Mouse (Mus musculus) heart, embryonic 12.5 days (tissue): ENCODE data around the gene Lin37. TPM values are rescaled to one million over a fixed set of nuclear protein-coding genes. Genes with fewer than 3 reads are reported as not detected.

Source experiments
- ATAC-seq: fragments of 200-750 bp; cut with Nextera tagmentation; 2 replicates; pipeline ENCODE4 v1.8.0; 2017; ENCODE audit warnings: moderate TSS enrichment, moderate library complexity; ENCODE audit not compliant: insufficient number of reproducible peaks, low FRiP score
- H3K27ac ChIP-seq: fragments of 300-500 bp; sonication (generic); 2 replicates; pipeline ENCODE4 v1.5.1; 2016; ENCODE audit warnings: mild to moderate bottlenecking, moderate library complexity; ENCODE audit not compliant: poor library complexity, severe bottlenecking
- H3K27me3 ChIP-seq: fragments of 300-500 bp; sonication (generic); replicated peaks from 2 replicates; pipeline ENCODE4 v1.6.1; 2016; ENCODE audit warnings: mild to moderate bottlenecking, moderate library complexity
- H3K36me3 ChIP-seq: fragments of 300-500 bp; sonication (generic); 2 replicates; pipeline ENCODE4 v1.6.1; 2016; ENCODE audit warnings: mild to moderate bottlenecking, moderate library complexity
- H3K4me1 ChIP-seq: fragments of 300-500 bp; sonication (generic); replicated peaks from 2 replicates; pipeline ENCODE4 v1.6.1; 2016; ENCODE audit warnings: mild to moderate bottlenecking
- H3K4me2 ChIP-seq: fragments of 300-500 bp; sonication (generic); 2 replicates; pipeline ENCODE4 v1.6.1; 2016; ENCODE audit warnings: mild to moderate bottlenecking, moderate library complexity
- H3K4me3 ChIP-seq: fragments of 300-500 bp; sonication (generic); 2 replicates; pipeline ENCODE4 v1.5.1; 2016; ENCODE audit warnings: mild to moderate bottlenecking
- H3K9ac ChIP-seq: fragments of 300-500 bp; sonication (generic); 2 replicates; pipeline ENCODE4 v1.6.1; 2016; ENCODE audit warnings: mild to moderate bottlenecking, moderate library complexity
- H3K9me3 ChIP-seq: fragments of 300-500 bp; sonication (generic); replicated peaks from 2 replicates; pipeline ENCODE4 v1.6.1; 2016; ENCODE audit warnings: mild to moderate bottlenecking, moderate library complexity
- WGBS: fragments of 180-500 bp; shearing (Covaris S2); methylation state at CpG from one replicate; pipeline ENCODE4 v1.1.7; 2016; 5-methylcytosine and 5-hydroxymethylcytosine counted together
- polyA plus RNA-seq: library from polyadenylated mRNA; unstranded; fragments of >200 nt; fragmentation: Nextera tagmentation; extraction: Ambion mirVana; gene quantifications from 2 replicates; pipeline ENCODE4 v1.2.1, GENCODE M21; 2016

The Lin37 gene
- 31.1 and 34.8 TPM in 2 replicates for polyA plus RNA-seq

GRCm38 (mm10) chr7:30559443-30559954 lies at the start of gene Lin37:
Gene Lin37, minus strand, starts transcription at chr7:30559838.
- peak within 1 kb of the TSS; percentile 95 for H3K4me2 ChIP-seq
- peak; percentile 83 for ATAC-seq
- WGBS = under 1% methylated on average over 20 of the region's 20 CpGs
- H3K4me3 ChIP-seq = peak within 1 kb of the TSS; percentile 67
- H3K9me3 ChIP-seq = no peaks in the 10 kb centered on the region
- H3K4me1 ChIP-seq = peaks cover 20% of the 10 kb centered on the region
- H3K27me3 ChIP-seq = no peaks in the 10 kb centered on the region
- peak within 1 kb of the TSS; percentile 58 for H3K27ac ChIP-seq
- H3K36me3 ChIP-seq = peaks cover 34% of the 10 kb centered on the region
- H3K9ac ChIP-seq = peak within 1 kb of the TSS; percentile 87

- Histone ChIP-seq H3K36me3 (no peaks in the 10 kb centered on the region), H3K4me1 (peaks cover 9% of the 10 kb centered on the region), H3K9ac (no peak overlapping the region), H3K9me3 (no peaks in the 10 kb centered on the region), H3K4me2 (no peak overlapping the region), H3K27ac (no peak overlapping the region), H3K4me3 (no peak overlapping the region), H3K27me3 (no peaks in the 10 kb centered on the region)
- 53% methylated on average over 16 of the region's 16 CpGs for WGBS
- no peak for ATAC-seq
Measured at GRCm38 (mm10) chr7:30608476-30608875, 48.8 kb upstream of the Lin37 start.

GRCm38 (mm10) chr7:30607706-30608309 lies 48.2 kb upstream of the Lin37 start:
- H3K9ac ChIP-seq = no peak overlapping the region
- no peaks in the 10 kb centered on the region for H3K36me3 ChIP-seq
- ATAC-seq = no peak
- H3K4me3 ChIP-seq = no peak overlapping the region
- H3K4me1 ChIP-seq = peaks cover 10% of the 10 kb centered on the region
- no peaks in the 10 kb centered on the region for H3K27me3 ChIP-seq
- H3K9me3 ChIP-seq = no peaks in the 10 kb centered on the region
- H3K27ac ChIP-seq = no peak overlapping the region
- WGBS = 26% methylated on average over 8 of the region's 8 CpGs
- no peak overlapping the region for H3K4me2 ChIP-seq

GRCm38 (mm10) chr7:30604944-30605343 lies 45.3 kb upstream of the Lin37 start:
- no peaks in the 10 kb centered on the region for H3K9me3 ChIP-seq
- H3K4me1 ChIP-seq = peaks cover 12% of the 10 kb centered on the region
- no peak for ATAC-seq
- H3K9ac ChIP-seq = no peak overlapping the region
- H3K27ac ChIP-seq = no peak overlapping the region
- H3K4me3 ChIP-seq = no peak overlapping the region
- no peak overlapping the region for H3K4me2 ChIP-seq
- no peaks in the 10 kb centered on the region for H3K36me3 ChIP-seq
- no peaks in the 10 kb centered on the region for H3K27me3 ChIP-seq
- WGBS = 87% methylated on average over 8 of the region's 8 CpGs

GRCm38 (mm10) chr7:30604424-30604823 lies 44.8 kb upstream of the Lin37 start:
- H3K4me2 ChIP-seq = no peak overlapping the region
- no peak for ATAC-seq
- H3K36me3 ChIP-seq = no peaks in the 10 kb centered on the region
- no peaks in the 10 kb centered on the region for H3K27me3 ChIP-seq
- no peak overlapping the region for H3K4me3 ChIP-seq
- no peaks in the 10 kb centered on the region for H3K9me3 ChIP-seq
- no peak overlapping the region for H3K27ac ChIP-seq
- 61% methylated on average over 8 of the region's 8 CpGs for WGBS
- H3K4me1 ChIP-seq = peaks cover 14% of the 10 kb centered on the region
- H3K9ac ChIP-seq = no peak overlapping the region

GRCm38 (mm10) chr7:30602583-30602982 lies 42.9 kb upstream of the Lin37 start:
- no peak overlapping the region for H3K4me3 ChIP-seq
- no peaks in the 10 kb centered on the region for H3K36me3 ChIP-seq
- peaks cover 14% of the 10 kb centered on the region for H3K4me1 ChIP-seq
- H3K9ac ChIP-seq = no peak overlapping the region
- WGBS = 23% methylated on average over 3 of the region's 3 CpGs
- no peaks in the 10 kb centered on the region for H3K27me3 ChIP-seq
- H3K4me2 ChIP-seq = no peak overlapping the region
- H3K9me3 ChIP-seq = no peaks in the 10 kb centered on the region
- no peak for ATAC-seq
- H3K27ac ChIP-seq = no peak overlapping the region

- H3K4me3 ChIP-seq = no peak overlapping the region
- no peak overlapping the region for H3K9ac ChIP-seq
- peak overlapping the region; percentile 42; the same call in 1 of the 2 replicates for H3K4me2 ChIP-seq
- no peaks in the 10 kb centered on the region for H3K9me3 ChIP-seq
- no peak overlapping the region for H3K27ac ChIP-seq
- 68% methylated on average over 7 of the region's 7 CpGs for WGBS
- ATAC-seq = peak; percentile 24; the same call in 1 of the 2 replicates
- H3K27me3 ChIP-seq = no peaks in the 10 kb centered on the region
- H3K4me1 ChIP-seq = peaks cover 14% of the 10 kb centered on the region
- H3K36me3 ChIP-seq = no peaks in the 10 kb centered on the region
Measured at GRCm38 (mm10) chr7:30600651-30601050, 41.0 kb upstream of the Lin37 start.

GRCm38 (mm10) chr7:30599933-30600353 lies 40.3 kb upstream of the Lin37 start:
- Histone ChIP-seq H3K9ac (no peak overlapping the region), H3K9me3 (no peaks in the 10 kb centered on the region), H3K4me3 (no peak overlapping the region), H3K27ac (no peak overlapping the region), H3K4me2 (peak overlapping the region; percentile 42), H3K27me3 (0 out of 2 replicates have a peak, but pooled peaks cover 3% of the 10 kb centered on the region), H3K4me1 (peaks cover 14% of the 10 kb centered on the region), H3K36me3 (no peaks in the 10 kb centered on the region)
- ATAC-seq = peak; percentile 95
- 1% methylated on average over 16 of the region's 16 CpGs for WGBS

GRCm38 (mm10) chr7:30598786-30599185 lies 39.1 kb upstream of the Lin37 start, which contains the start of gene Zbtb32:
Gene Zbtb32, minus strand, starts transcription at chr7:30598909.
- H3K27me3 ChIP-seq = 0 out of 2 replicates have a peak, but pooled peaks cover 13% of the 10 kb centered on the region
- no peak within 1 kb of the TSS for H3K9ac ChIP-seq
- no peaks in the 10 kb centered on the region for H3K9me3 ChIP-seq
- no peak within 1 kb of the TSS for H3K27ac ChIP-seq
- no peaks in the 10 kb centered on the region for H3K36me3 ChIP-seq
- no peak within 1 kb of the TSS for H3K4me3 ChIP-seq
- peak within 1 kb of the TSS; percentile 36; the same call in 1 of the 2 replicates for H3K4me2 ChIP-seq
- peaks cover 14% of the 10 kb centered on the region for H3K4me1 ChIP-seq
- whole genome bisulfite sequencing = 90% methylated on average over 12 of the region's 12 CpGs
- no peak for ATAC-seq

- H3K27me3 ChIP-seq = 0 out of 2 replicates have a peak, but pooled peaks cover 13% of the 10 kb centered on the region
- H3K4me2 ChIP-seq = no peak overlapping the region
Measured at GRCm38 (mm10) chr7:30596811-30597210, 37.2 kb upstream of the Lin37 start.

GRCm38 (mm10) chr7:30596093-30596492 lies 36.5 kb upstream of the Lin37 start:
- 73% methylated on average over 5 of the region's 5 CpGs for WGBS
- Histone ChIP-seq H3K9ac (no peak overlapping the region), H3K9me3 (no peaks in the 10 kb centered on the region), H3K27me3 (0 out of 2 replicates have a peak, but pooled peaks cover 13% of the 10 kb centered on the region), H3K27ac (no peak overlapping the region), H3K36me3 (no peaks in the 10 kb centered on the region), H3K4me1 (peaks cover 9% of the 10 kb centered on the region; the same call in 1 of the 2 replicates), H3K4me3 (no peak overlapping the region), H3K4me2 (no peak overlapping the region)
- ATAC-seq = no peak

More at GRCm38 (mm10) chr7:30596811-30597210, 37.2 kb upstream of the Lin37 start:
- no peak overlapping the region for H3K9ac ChIP-seq
- no peak overlapping the region for H3K27ac ChIP-seq
- no peaks in the 10 kb centered on the region for H3K36me3 ChIP-seq
- H3K4me1 ChIP-seq = peaks cover 9% of the 10 kb centered on the region; the same call in 1 of the 2 replicates
- no peak overlapping the region for H3K4me3 ChIP-seq
- 69% methylated on average over 5 of the region's 5 CpGs for WGBS
- no peak for ATAC-seq
- H3K9me3 ChIP-seq = no peaks in the 10 kb centered on the region
